Mouse (Mus musculus) spleen, postnatal 0 days (tissue): Measurements from ENCODE around the gene Met. TPM values are rescaled to one million over a fixed set of nuclear protein-coding genes. Genes with fewer than 3 reads are reported as not detected.

Source experiments
- polyA plus RNA-seq: library from polyadenylated mRNA; unstranded; fragments of >200 nt; fragmentation: Nextera tagmentation; extraction: Ambion mirVana; gene quantifications from 2 replicates; pipeline ENCODE4 v1.2.1, GENCODE M21; 2015

The Met gene
- 1.4 and 2.0 TPM in 2 replicates for polyA plus RNA-seq

DNA sequence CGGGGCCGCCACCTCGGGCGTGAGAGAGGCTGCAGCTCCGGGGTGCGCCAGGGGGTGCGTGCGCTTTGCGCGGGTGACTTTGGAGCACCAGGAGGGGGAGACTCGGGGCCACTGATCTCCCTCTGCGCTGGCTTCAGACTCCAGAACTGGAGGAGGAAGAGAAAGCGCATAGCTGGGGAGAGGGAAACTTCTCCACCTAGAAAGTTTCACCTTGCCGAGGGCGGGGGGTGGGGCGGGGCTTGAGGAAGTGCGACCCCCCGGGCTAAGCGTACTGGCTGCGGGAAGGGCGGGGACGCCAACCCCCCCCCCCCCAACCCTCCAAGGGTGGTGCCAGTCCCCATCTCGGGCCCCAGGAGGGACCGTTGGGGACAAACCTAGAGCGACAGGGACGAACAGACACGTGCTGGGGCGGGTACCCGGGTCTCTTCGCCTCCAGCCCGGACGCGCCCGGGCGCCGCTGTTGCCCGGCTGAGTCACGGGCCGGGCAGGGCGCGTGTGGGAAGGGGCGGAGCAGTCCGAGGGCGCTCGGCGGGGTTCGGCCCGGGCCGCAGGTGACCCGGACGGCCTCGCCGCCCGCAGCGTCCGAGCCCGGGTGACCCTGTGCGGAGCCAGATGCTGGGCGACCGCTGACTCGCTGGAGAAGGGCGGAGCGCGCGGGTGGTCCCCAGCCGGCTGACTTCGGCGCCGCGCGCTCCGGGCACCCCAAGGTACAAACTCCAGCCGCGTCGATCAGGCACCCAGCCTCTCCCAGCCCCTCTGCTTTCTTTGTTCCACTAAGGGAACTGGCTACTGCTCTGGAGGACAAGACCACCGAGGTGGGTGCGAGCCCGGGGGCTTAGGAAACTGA lies at the start of gene Met:
Met (plus strand) TSS at position 367 of the 847 bp plus-strand sequence.

Other genes with a start within 250 kb of the Met start
- gene Cav2, start 182.6 kb upstream of the Met start, polyA plus RNA-seq, result 13.0 and 15.5 TPM in 2 replicates
- gene Cav1, start 157.5 kb upstream of the Met start, polyA plus RNA-seq, result 85.8 and 109 TPM in 2 replicates
- gene Capza2, start 172.4 kb downstream of the Met start, polyA plus RNA-seq, result 117 and 143 TPM in 2 replicates
- 18.2 and 18.6 TPM in 2 replicates for gene St7, start 229.1 kb downstream of the Met start, polyA plus RNA-seq